Mouse (Mus musculus) testis, adult 2 months (tissue): ENCODE results near the gene Dlg2.

Experiments used
- CTCF ChIP-seq: fragments of 200-500 bp; IDR thresholded peaks from 2 replicates; pipeline ENCODE4 v1.5.1; 2012; ENCODE audit warnings: low read depth, mild to moderate bottlenecking, inconsistent platforms, low read length, moderate library complexity; ENCODE audit not compliant: control insufficient read depth, insufficient read depth, insufficient replicate concordance
- POLR2A ChIP-seq: fragments of 200-500 bp; IDR thresholded peaks from 2 replicates; pipeline ENCODE4 v1.6.1; 2012; ENCODE audit warnings: low read depth, mild to moderate bottlenecking, inconsistent platforms, low read length, moderate library complexity; ENCODE audit not compliant: control insufficient read depth

DNA sequence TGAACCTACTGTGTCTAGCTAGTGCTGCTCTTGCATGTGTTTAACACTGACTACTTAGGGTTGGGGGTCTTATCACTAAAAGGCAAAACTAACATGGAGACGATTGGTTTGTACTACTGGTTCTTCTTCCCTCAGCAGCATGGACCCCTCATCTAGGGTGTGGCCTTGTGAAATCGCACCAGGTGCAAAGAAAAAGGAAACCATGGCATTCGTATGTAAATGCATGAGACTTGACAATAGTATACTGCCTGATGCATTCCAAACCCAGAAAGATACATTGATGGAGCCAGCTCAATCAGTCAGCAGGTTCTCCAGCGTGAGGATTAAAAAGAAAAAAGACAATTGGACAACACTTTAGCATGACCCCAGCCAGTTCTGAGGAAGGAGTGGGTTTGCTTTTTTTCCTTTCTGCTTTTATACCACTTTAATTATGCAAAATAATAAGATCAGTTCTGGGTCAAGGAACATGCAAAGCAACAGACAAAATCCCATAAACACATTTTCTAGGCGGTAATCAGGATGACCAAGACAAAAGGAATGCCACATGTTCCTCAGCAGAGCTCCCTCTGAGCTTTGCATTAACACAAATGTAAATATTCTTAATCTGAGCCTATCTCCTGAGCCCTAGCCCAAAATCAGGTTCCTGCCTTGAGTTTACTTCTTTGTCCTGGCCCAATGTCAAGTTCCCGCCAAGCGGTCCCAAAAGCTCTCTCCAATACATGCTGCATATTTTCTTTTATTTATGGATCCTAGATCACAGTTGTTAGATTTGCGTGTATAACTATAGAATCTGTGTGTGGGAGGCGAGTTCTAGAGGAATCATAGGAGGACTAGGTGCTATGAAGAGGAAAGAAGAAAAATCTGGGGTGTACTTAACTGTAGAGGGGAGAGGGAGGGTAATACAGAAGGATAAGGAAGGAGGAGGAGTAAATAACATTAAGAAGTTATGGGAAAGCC lies 595.6 kb downstream of the Dlg2 start:
- TF ChIP-seq CTCF (no peak), POLR2A (no peak)
